ENCODE assay signal across 19 mouse cellular contexts in the genomic region with DNA sequence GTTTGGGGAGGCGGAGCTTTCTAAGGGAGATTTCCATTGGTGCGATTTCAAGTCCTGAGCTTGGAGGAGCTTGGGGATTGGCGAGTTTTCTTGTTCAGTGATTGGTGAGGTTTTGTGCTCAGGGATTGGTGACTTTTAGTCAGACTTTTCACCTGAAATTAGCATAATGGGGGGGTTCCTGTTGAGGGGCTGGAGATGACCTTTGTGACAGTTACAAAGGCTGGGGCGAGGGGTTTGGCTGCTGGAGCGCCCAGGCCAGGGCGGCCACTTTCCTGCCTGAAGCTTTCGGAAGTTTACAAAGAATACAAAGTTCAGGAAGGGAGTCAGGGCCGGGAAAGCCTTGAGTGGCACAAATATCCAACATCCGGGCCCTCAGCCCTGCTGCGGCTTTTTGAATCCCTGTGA. TPM values are rescaled to one million over a fixed set of nuclear protein-coding genes. Genes with fewer than 3 reads are reported as not detected.
DNase-seq lines count a peak whose midpoint lies in the region; ATAC-seq and TF ChIP-seq lines count a peak whose summit lies in the region.
"Had no signal": no experiment of that assay in that cellular context is flagged by ENCODE, and none has a peak within 500 bp of the region (broad histone marks: within the 10 kb centered on the region; RNA-seq: fewer than 3 reads in every experiment).

No protein-coding gene starts in this region.

- no peak for TF ChIP-seq CTCF in testis, adult 2 months (IDR thresholded peaks at IDR 0.05; ENCODE audit: control insufficient read depth, insufficient read depth, insufficient replicate concordance, low read depth, low read length)
- TF ChIP-seq CTCF in lung, postnatal 0 days (IDR thresholded peaks at IDR 0.05) = no peak

- peak; percentile 27 to 53 for DNase-seq in heart, adult 18-20 months
- DNase-seq in heart, postnatal 4 days = no peak
- DNase-seq in testis, postnatal 10 days (ENCODE audit: low spot score) = no peak
- DNase-seq in lung, postnatal 0 days (ENCODE audit: low spot score) = peak; percentile 73
- no peak for DNase-seq in cerebellum, adult 9-11 months
- DNase-seq in MN1 (ENCODE audit: low spot score) = no peak
- DNase-seq in Muller cell, postnatal 12 days (ENCODE audit: inconsistent ontology term) = no peak
- DNase-seq: adrenal gland, postnatal 10 days; B cell, adult 2 months; cerebellum, postnatal 10 days; embryo, embryonic 11 days; kidney, adult 2 months; midbrain, embryonic 14.5 days had no signal

- no peak; the same call in 1 of the 2 replicates for TF ChIP-seq POLR2A in testis, adult 2 months (IDR thresholded peaks at IDR 0.05; ENCODE audit: control insufficient read depth, low read depth, low read length)

- peak; percentile 80 for TF ChIP-seq EP300 in lung, postnatal 0 days (IDR thresholded peaks at IDR 0.05)

- WGBS in lung, postnatal 0 days = 71% methylated on average over 10 of the region's 10 CpGs

- H3K27ac ChIP-seq in testis, adult 2 months (ENCODE audit: control insufficient read depth, insufficient read depth, low read depth, low read length) = peak overlapping the region; percentile 57
- no peak overlapping the region for H3K27ac ChIP-seq in lung, postnatal 0 days (ENCODE audit: low read length)
- H3K27ac ChIP-seq: forebrain, embryonic 12.5 days; limb, embryonic 13.5 days; liver, embryonic 14.5 days had no signal

- no peaks in the 10 kb centered on the region for H3K27me3 ChIP-seq in testis, adult 2 months (ENCODE audit: control insufficient read depth, insufficient read depth, low read length)
- no peaks in the 10 kb centered on the region for H3K27me3 ChIP-seq in lung, postnatal 0 days (replicated peaks; ENCODE audit: insufficient read depth, low read length)
- H3K27me3 ChIP-seq: forebrain, embryonic 12.5 days; limb, embryonic 13.5 days had no signal

- peak overlapping the region; percentile 63 for H3K4me3 ChIP-seq in testis, adult 2 months (ENCODE audit: control insufficient read depth, low read depth, low read length)
- no peak overlapping the region for H3K4me3 ChIP-seq in lung, postnatal 0 days (ENCODE audit: low read depth, low read length)
- H3K4me3 ChIP-seq: forebrain, embryonic 12.5 days; limb, embryonic 13.5 days had no signal

- H3K9ac ChIP-seq in lung, postnatal 0 days (replicated peaks; ENCODE audit: low read depth) = no peak overlapping the region
- H3K9ac ChIP-seq: forebrain, embryonic 12.5 days; limb, embryonic 13.5 days; liver, embryonic 14.5 days had no signal

- no peaks in the 10 kb centered on the region for H3K9me3 ChIP-seq in lung, postnatal 0 days (ENCODE audit: low read length)
- H3K9me3 ChIP-seq: forebrain, embryonic 12.5 days; limb, embryonic 13.5 days had no signal

- H3K4me2 ChIP-seq in lung, postnatal 0 days (replicated peaks; ENCODE audit: low read depth, low read length) = no peak overlapping the region
- H3K4me2 ChIP-seq: forebrain, embryonic 12.5 days; limb, embryonic 13.5 days had no signal

- no peaks in the 10 kb centered on the region for H3K36me3 ChIP-seq in testis, adult 2 months (ENCODE audit: control insufficient read depth, insufficient read depth, low read length)
- H3K36me3 ChIP-seq in lung, postnatal 0 days (ENCODE audit: insufficient read depth, low read length) = no peaks in the 10 kb centered on the region
- H3K36me3 ChIP-seq: forebrain, embryonic 12.5 days; limb, embryonic 13.5 days had no signal

- ATAC-seq in lung, postnatal 0 days = peak; percentile 53

- peaks cover 2% of the 10 kb centered on the region; the same call in 1 of the 2 replicates for H3K4me1 ChIP-seq in testis, adult 2 months (ENCODE audit: control insufficient read depth, insufficient read depth, low read length)
- no peaks in the 10 kb centered on the region for H3K4me1 ChIP-seq in lung, postnatal 0 days (ENCODE audit: insufficient read depth, low read depth, low read length)

RNA-seq across cellular contexts. Expression of a gene that starts 51.1 kb away (rescaled TPM):
- total RNA-seq in heart, adult 18-20 months (2021) = 10 to 100 TPM; 31.5 to 38.5 TPM
- total RNA-seq in heart, postnatal 4 days (2021) = 10 to 100 TPM; 46.2 to 57.9 TPM
- 3.7 and 5.5 TPM in 2 replicates for polyA plus RNA-seq in testis, adult 2 months (2012; rRNA removed)
- 27.3 and 32.0 TPM in 2 replicates for polyA plus RNA-seq in lung, postnatal 0 days (2015; fragmentation: Nextera tagmentation; extraction: Ambion mirVana)
- total RNA-seq: hematopoietic stem cell, adult 5-6 weeks; megakaryocyte, adult 5-6 weeks had no signal

RNA-seq across cellular contexts. Expression of a gene that starts 51.9 kb away (rescaled TPM):
- total RNA-seq in heart, adult 18-20 months (2021) = 1 to 10 TPM in 1 of 2 experiments, under 1 TPM in 1; 0.62 to 1.6 TPM
- total RNA-seq in heart, postnatal 4 days (2021) = 1 to 10 TPM; 1.1 to 1.5 TPM
- 7.8 and 8.4 TPM in 2 replicates for polyA plus RNA-seq in testis, adult 2 months (2012; rRNA removed)
- polyA plus RNA-seq in lung, postnatal 0 days (2015; fragmentation: Nextera tagmentation; extraction: Ambion mirVana) = 10.9 and 16.4 TPM in 2 replicates
- total RNA-seq: megakaryocyte, adult 5-6 weeks had no signal

Comparison
In these comparisons a context has a peak if more than half of its experiments do, and no peak if none do; other contexts are left out.
1. DNase-seq: peak in heart, adult 18-20 months (2 of 2) and lung, postnatal 0 days (single experiment); none in heart, postnatal 4 days (single experiment), testis, postnatal 10 days (single experiment), cerebellum, adult 9-11 months (single experiment), MN1 (single experiment) and Muller cell, postnatal 12 days (single experiment).